Mouse (Mus musculus): ENCODE measurements around the gene Bms1. TPM values are rescaled to one million over a fixed set of nuclear protein-coding genes. Genes with fewer than 3 reads are reported as not detected.

The Bms1 gene
- polyA plus RNA-seq, 1 experiment from 2014 or later: 14.7 TPM

DNA sequence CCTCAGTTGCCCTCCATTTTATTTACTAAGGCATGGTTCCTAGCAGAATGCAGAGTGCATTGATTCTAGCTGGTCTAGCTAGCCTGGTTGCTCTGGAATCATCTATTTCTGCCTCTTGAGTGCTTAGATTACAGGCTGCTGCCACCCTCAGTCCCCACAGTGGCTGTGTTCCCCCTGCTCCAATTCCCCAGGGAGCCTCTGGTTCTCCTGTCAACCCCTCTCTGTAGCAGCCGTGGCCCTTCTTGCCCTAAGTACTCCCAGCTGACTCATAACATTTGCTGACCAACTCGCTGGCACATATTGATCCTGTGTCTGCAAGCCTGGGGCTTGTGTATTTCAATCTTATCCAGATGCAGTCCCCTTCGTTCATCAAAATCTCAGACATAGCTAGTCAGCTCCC lies 53.1 kb downstream of the Bms1 start:
- WGBS (ENCODE audit: insufficient replicate concordance): 49% methylated on average over 3 of the region's 3 CpGs
- H3K27me3 ChIP-seq: no peaks in the 10 kb centered on the region; the same call in 1 of the 2 replicates
- H3K9me3 ChIP-seq (replicated peaks): no peaks in the 10 kb centered on the region
- ATAC-seq (ENCODE audit: insufficient read depth): no peak
- H3K36me3 ChIP-seq (replicated peaks): no peaks in the 10 kb centered on the region
- H3K27ac ChIP-seq (replicated peaks): no peak overlapping the region
- H3K4me2 ChIP-seq: no peak overlapping the region
- H3K4me3 ChIP-seq (replicated peaks): no peak overlapping the region
- H3K9ac ChIP-seq: no peak overlapping the region
- no peaks in the 10 kb centered on the region for H3K4me1 ChIP-seq (replicated peaks)

- Histone ChIP-seq H3K4me2 (no peak overlapping the region), H3K9me3 (replicated peaks) (no peaks in the 10 kb centered on the region), H3K9ac (no peak overlapping the region), H3K4me1 (replicated peaks) (no peaks in the 10 kb centered on the region), H3K36me3 (replicated peaks) (no peaks in the 10 kb centered on the region), H3K27me3 (no peaks in the 10 kb centered on the region; the same call in 1 of the 2 replicates), H3K27ac (replicated peaks) (no peak overlapping the region), H3K4me3 (replicated peaks) (no peak overlapping the region)
- no peak for ATAC-seq (ENCODE audit: insufficient read depth)
Observed at GRCm38 (mm10) chr6:118365781-118366180, 53.5 kb downstream of the Bms1 start.

GRCm38 (mm10) chr6:118350342-118350741 lies 68.9 kb downstream of the Bms1 start:
- no peak overlapping the region for H3K4me2 ChIP-seq
- no peak overlapping the region for H3K9ac ChIP-seq
- no peaks in the 10 kb centered on the region for H3K4me1 ChIP-seq (replicated peaks)
- no peak overlapping the region for H3K27ac ChIP-seq (replicated peaks)
- no peaks in the 10 kb centered on the region for H3K9me3 ChIP-seq (replicated peaks)
- H3K4me3 ChIP-seq (replicated peaks): no peak overlapping the region
- peaks cover 4% of the 10 kb centered on the region; the same call in 1 of the 2 replicates for H3K27me3 ChIP-seq
- no peak for ATAC-seq (ENCODE audit: insufficient read depth)
- 9% methylated on average over 12 of the region's 12 CpGs for WGBS (ENCODE audit: insufficient replicate concordance)
- H3K36me3 ChIP-seq (replicated peaks): no peaks in the 10 kb centered on the region

GRCm38 (mm10) chr6:118348186-118348585 lies 71.1 kb downstream of the Bms1 start:
- no peak for ATAC-seq (ENCODE audit: insufficient read depth)
- H3K27ac ChIP-seq (replicated peaks): no peak overlapping the region
- no peaks in the 10 kb centered on the region for H3K4me1 ChIP-seq (replicated peaks)
- no peaks in the 10 kb centered on the region for H3K9me3 ChIP-seq (replicated peaks)
- peaks cover 4% of the 10 kb centered on the region; the same call in 1 of the 2 replicates for H3K27me3 ChIP-seq
- no peak overlapping the region for H3K4me2 ChIP-seq
- 31% methylated on average over 3 of the region's 3 CpGs for WGBS (ENCODE audit: insufficient replicate concordance)
- no peak overlapping the region for H3K9ac ChIP-seq
- H3K36me3 ChIP-seq (replicated peaks): no peaks in the 10 kb centered on the region
- H3K4me3 ChIP-seq (replicated peaks): no peak overlapping the region

- ATAC-seq (ENCODE audit: insufficient read depth): no peak
- Histone ChIP-seq H3K4me2 (no peak overlapping the region), H3K27ac (replicated peaks) (no peak overlapping the region), H3K9me3 (replicated peaks) (no peaks in the 10 kb centered on the region), H3K4me3 (replicated peaks) (no peak overlapping the region), H3K27me3 (peaks cover 4% of the 10 kb centered on the region; the same call in 1 of the 2 replicates), H3K4me1 (replicated peaks) (no peaks in the 10 kb centered on the region), H3K9ac (no peak overlapping the region), H3K36me3 (replicated peaks) (no peaks in the 10 kb centered on the region)
- WGBS (ENCODE audit: insufficient replicate concordance): 66% methylated on average over 8 of the region's 8 CpGs
Observed at GRCm38 (mm10) chr6:118347291-118347690, 72.0 kb downstream of the Bms1 start.

DNA sequence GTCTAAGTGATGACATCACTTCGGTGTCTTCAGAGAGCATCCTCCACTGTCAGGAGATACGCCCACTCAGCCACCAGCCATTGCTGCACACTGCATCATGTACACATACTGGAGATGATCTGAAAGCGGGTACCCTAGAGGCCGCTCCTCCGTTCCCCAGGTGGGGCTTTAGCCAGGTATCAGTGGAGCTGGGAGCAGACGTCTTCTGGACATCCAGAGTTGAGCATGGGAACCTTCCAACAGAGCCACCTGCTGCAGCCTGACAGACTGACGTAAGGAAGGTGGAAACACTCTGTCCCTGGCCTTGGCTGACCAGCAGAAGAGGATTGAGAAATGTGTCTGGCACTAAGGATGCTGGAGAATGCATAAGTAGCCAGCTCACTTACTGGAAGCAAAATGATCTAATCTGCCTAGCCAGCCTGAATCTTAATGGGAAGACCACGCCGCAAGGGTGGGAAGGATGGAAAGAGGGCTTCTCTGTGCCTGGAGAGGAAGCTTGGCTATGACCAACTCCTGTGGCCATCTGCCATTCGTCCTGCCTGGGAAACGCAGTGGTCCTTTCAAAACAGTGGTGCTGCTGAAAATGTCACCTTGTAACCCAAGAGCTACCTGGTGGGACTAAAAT lies 77.3 kb downstream of the Bms1 start:
- H3K4me2 ChIP-seq: no peak overlapping the region
- no peaks in the 10 kb centered on the region for H3K4me1 ChIP-seq (replicated peaks)
- no peak overlapping the region for H3K4me3 ChIP-seq (replicated peaks)
- ATAC-seq (ENCODE audit: insufficient read depth): no peak
- 65% methylated on average over 11 of the region's 11 CpGs for WGBS (ENCODE audit: insufficient replicate concordance)
- H3K9ac ChIP-seq: no peak overlapping the region
- no peak overlapping the region for H3K27ac ChIP-seq (replicated peaks)
- 0 out of 2 replicates have a peak, but pooled peaks cover 4% of the 10 kb centered on the region for H3K27me3 ChIP-seq
- H3K9me3 ChIP-seq (replicated peaks): no peaks in the 10 kb centered on the region
- H3K36me3 ChIP-seq (replicated peaks): no peaks in the 10 kb centered on the region

- ATAC-seq (ENCODE audit: insufficient read depth): no peak
- no peaks in the 10 kb centered on the region for H3K4me1 ChIP-seq (replicated peaks)
Observed at GRCm38 (mm10) chr6:118337660-118338059, 81.6 kb downstream of the Bms1 start.

DNA sequence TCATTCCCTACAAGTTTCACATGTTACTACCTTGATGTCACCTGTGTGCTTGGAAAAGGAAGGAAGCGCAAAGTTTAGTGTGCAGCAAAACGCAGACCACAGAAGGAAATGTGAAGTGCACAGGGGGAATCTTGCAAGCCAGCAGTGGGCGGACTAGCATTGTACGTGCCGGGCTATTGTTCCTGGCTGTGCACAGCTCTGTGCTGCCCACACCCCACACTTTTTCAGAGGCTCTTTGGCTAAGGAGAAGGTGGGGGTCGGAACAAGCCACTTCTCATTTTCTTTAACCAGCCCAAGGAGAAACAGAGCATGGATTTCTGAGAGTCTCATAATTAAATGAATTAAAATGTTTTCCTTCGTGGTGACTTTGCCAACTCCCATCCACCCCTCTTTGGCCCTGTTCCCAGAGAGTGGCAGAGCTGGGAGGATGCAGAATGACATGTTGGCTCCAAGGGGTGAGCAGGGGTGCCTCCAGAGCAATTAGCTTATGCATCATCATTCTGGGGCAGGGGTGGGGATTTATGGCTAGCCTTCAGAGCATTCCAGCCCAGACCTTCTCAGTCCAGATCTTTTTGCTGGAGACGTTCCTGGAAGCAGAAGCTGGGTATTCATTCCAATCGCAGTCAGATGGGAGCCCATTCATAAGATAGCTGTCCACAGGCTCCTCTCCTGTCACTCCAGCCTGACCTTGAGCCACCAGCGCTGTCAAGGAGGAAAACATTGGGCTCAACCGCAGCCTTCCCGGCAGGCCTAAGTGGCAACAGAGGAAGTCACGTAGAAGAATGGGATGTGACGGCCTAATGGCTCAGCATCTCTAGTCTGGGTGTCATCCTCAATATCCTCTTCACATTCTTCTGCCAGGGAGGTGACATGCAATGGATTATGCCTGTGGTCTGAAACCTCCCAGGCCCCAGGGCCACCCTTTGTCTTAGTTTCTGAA lies 82.5 kb downstream of the Bms1 start:
- Histone ChIP-seq H3K27me3 (no peaks in the 10 kb centered on the region; the same call in 1 of the 2 replicates), H3K9me3 (replicated peaks) (no peaks in the 10 kb centered on the region), H3K4me2 (no peak overlapping the region), H3K27ac (replicated peaks) (no peak overlapping the region), H3K36me3 (replicated peaks) (no peaks in the 10 kb centered on the region), H3K4me3 (replicated peaks) (no peak overlapping the region), H3K9ac (no peak overlapping the region), H3K4me1 (replicated peaks) (no peaks in the 10 kb centered on the region)
- no peak for ATAC-seq (ENCODE audit: insufficient read depth)
- WGBS (ENCODE audit: insufficient replicate concordance): 35% methylated on average over 14 of the region's 14 CpGs

More at GRCm38 (mm10) chr6:118337660-118338059, 81.6 kb downstream of the Bms1 start:
- no peaks in the 10 kb centered on the region for H3K36me3 ChIP-seq (replicated peaks)
- H3K27ac ChIP-seq (replicated peaks): no peak overlapping the region
- no peak overlapping the region for H3K4me2 ChIP-seq
- H3K9ac ChIP-seq: no peak overlapping the region
- H3K4me3 ChIP-seq (replicated peaks): no peak overlapping the region
- WGBS (ENCODE audit: insufficient replicate concordance): 63% methylated on average over 5 of the region's 5 CpGs
- H3K27me3 ChIP-seq: no peaks in the 10 kb centered on the region; the same call in 1 of the 2 replicates
- no peaks in the 10 kb centered on the region for H3K9me3 ChIP-seq (replicated peaks)

DNA sequence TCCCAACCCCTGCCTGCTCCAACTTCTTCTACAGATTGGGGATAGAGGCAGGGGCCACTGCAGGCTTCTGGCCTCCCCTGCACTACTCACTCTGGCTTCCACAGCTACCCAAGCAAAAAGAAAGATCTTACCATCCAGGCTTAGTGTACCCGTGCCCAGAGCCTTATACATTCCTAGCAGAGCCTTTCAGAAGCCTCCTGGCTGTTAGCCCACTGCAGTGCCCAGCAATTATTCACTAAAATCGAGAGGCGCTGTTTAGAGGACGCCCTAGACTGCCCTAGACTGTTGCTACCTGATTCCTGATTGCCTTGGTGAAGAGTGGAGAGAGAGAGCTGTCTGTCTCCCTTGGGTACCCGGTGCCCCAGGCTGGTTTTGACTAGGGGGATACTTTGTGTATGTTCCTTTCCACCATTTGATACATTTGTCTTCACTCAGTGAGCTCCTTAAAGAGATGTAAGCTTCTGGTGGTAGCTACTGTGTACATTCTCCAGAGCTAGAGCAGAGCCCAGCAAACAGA lies 83.3 kb downstream of the Bms1 start:
- WGBS (ENCODE audit: insufficient replicate concordance): 42% methylated on average over 5 of the region's 5 CpGs
- H3K4me1 ChIP-seq (replicated peaks): no peaks in the 10 kb centered on the region
- no peak overlapping the region for H3K27ac ChIP-seq (replicated peaks)

DNA sequence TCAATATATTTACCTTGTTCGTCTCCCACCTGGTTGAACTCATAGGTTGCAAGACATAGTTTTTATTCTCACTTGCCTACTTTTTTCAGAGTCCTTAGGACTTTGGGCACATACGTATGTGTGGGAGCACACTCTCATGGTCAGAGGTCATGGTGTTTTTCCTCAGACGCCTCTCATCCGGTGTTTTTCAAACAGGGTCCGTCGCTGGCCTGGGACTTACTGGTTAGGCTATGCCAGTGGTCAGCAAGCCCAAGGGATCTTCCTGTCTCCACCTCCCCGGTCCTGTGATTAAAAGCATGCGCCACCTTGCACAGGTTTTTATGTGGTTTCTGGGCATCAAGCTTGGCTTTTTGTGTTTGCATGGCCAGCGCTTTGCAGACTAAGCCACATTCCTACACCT lies 85.4 kb downstream of the Bms1 start:
- Histone ChIP-seq H3K27ac (replicated peaks) (no peak overlapping the region), H3K4me1 (replicated peaks) (no peaks in the 10 kb centered on the region), H3K9ac (no peak overlapping the region), H3K9me3 (replicated peaks) (no peaks in the 10 kb centered on the region), H3K27me3 (no peaks in the 10 kb centered on the region; the same call in 1 of the 2 replicates), H3K4me3 (replicated peaks) (no peak overlapping the region), H3K4me2 (no peak overlapping the region), H3K36me3 (replicated peaks) (no peaks in the 10 kb centered on the region)
- 63% methylated on average over 9 of the region's 9 CpGs for WGBS (ENCODE audit: insufficient replicate concordance)
- ATAC-seq (ENCODE audit: insufficient read depth): no peak

More for the DNA sequence above, 83.3 kb downstream of the Bms1 start:
- Histone ChIP-seq H3K9me3 (replicated peaks) (no peaks in the 10 kb centered on the region), H3K9ac (no peak overlapping the region), H3K36me3 (replicated peaks) (no peaks in the 10 kb centered on the region), H3K4me3 (replicated peaks) (no peak overlapping the region), H3K4me2 (no peak overlapping the region), H3K27me3 (no peaks in the 10 kb centered on the region; the same call in 1 of the 2 replicates)
- ATAC-seq (ENCODE audit: insufficient read depth): no peak
